Mouse (Mus musculus) heart, embryonic 11.5 days (tissue): Measurements from ENCODE around the gene Celsr2. TPM values are rescaled to one million over a fixed set of nuclear protein-coding genes. Genes with fewer than 3 reads are reported as not detected.

ENCODE experiments used
- ATAC-seq: fragments of 200-750 bp; cut with Nextera tagmentation; replicated peaks from 2 replicates; pipeline ENCODE4 v1.8.0; 2017; ENCODE audit warnings: moderate library complexity; ENCODE audit not compliant: insufficient number of reproducible peaks, low FRiP score, low TSS enrichment
- H3K27ac ChIP-seq: fragments of 300-500 bp; sonication (generic); 2 replicates; pipeline ENCODE4 v1.5.1; 2014; ENCODE audit warnings: mild to moderate bottlenecking, low read depth, low read length
- H3K27me3 ChIP-seq: fragments of 300-500 bp; sonication (generic); 2 replicates; pipeline ENCODE4 v1.6.1; 2014; ENCODE audit warnings: mild to moderate bottlenecking, low read length, mixed read lengths; ENCODE audit not compliant: control insufficient read depth, insufficient read depth
- H3K36me3 ChIP-seq: fragments of 300-500 bp; sonication (generic); 2 replicates; pipeline ENCODE4 v1.6.1; 2014; ENCODE audit warnings: mild to moderate bottlenecking, low read length, moderate library complexity, mixed read lengths; ENCODE audit not compliant: control insufficient read depth, insufficient read depth
- H3K4me1 ChIP-seq: fragments of 300-500 bp; sonication (generic); 2 replicates; pipeline ENCODE4 v1.6.1; 2014; ENCODE audit warnings: low read length; ENCODE audit not compliant: control insufficient read depth, insufficient read depth
- H3K4me2 ChIP-seq: fragments of 300-500 bp; sonication (generic); 2 replicates; pipeline ENCODE4 v1.6.1; 2014; ENCODE audit warnings: mild to moderate bottlenecking, moderate library complexity
- H3K4me3 ChIP-seq: fragments of 300-500 bp; sonication (generic); 2 replicates; pipeline ENCODE4 v1.5.1; 2014; ENCODE audit warnings: low read depth, low read length
- H3K9ac ChIP-seq: fragments of 300-500 bp; sonication (generic); 2 replicates; pipeline ENCODE4 v1.6.1; 2014; ENCODE audit warnings: mild to moderate bottlenecking, low read depth, low read length, moderate library complexity
- H3K9me3 ChIP-seq: fragments of 300-500 bp; sonication (generic); replicated peaks from 2 replicates; pipeline ENCODE4 v1.6.1; 2016; ENCODE audit warnings: low read length; ENCODE audit not compliant: control insufficient read depth
- WGBS: fragments of 180-500 bp; shearing (Covaris S2); extraction: QIAGEN DNeasy Blood & Tissue Kit; methylation state at CpG from one replicate; pipeline ENCODE4 v1.1.7; 2014; ENCODE audit not compliant: insufficient replicate concordance; 5-methylcytosine and 5-hydroxymethylcytosine counted together
- polyA plus RNA-seq: library from polyadenylated mRNA; unstranded; fragments of >200 nt; fragmentation: Nextera tagmentation; extraction: Ambion mirVana; gene quantifications from 2 replicates; pipeline ENCODE4 v1.2.1, GENCODE M21; 2014

Gene Celsr2
- polyA plus RNA-seq, 1 experiment from 2014 or later: 3.7 TPM

DNA sequence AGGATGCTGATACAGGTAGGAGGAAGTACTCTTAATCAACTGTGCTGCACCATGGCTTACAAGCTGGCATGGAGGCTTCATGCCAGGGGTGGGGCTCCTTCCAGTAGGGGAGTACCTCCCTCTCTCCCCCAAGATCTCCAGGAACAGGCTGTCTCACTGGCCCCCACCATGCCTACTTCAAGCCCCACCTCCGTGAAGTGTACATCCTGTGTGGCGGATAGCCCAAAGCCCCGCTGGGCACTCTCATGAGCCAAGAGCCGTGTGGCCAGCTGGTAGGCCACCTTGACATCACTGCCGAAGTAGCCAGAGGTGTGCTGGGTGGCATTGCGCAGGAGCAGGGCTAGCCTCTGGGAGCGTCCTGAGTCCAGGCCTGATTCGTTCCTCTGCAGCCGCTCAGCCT lies 17.1 kb downstream of the Celsr2 start:
- WGBS: 81% methylated on average over 9 of the region's 9 CpGs
- H3K9ac ChIP-seq: no peak overlapping the region
- H3K4me3 ChIP-seq: no peak overlapping the region
- no peak for ATAC-seq
- H3K27ac ChIP-seq: no peak overlapping the region
- H3K4me1 ChIP-seq: peaks cover 4% of the 10 kb centered on the region; the same call in 1 of the 2 replicates
- no peaks in the 10 kb centered on the region for H3K9me3 ChIP-seq
- H3K4me2 ChIP-seq: no peak overlapping the region
- H3K27me3 ChIP-seq: peaks cover 6% of the 10 kb centered on the region; the same call in 1 of the 2 replicates
- no peaks in the 10 kb centered on the region for H3K36me3 ChIP-seq

DNA sequence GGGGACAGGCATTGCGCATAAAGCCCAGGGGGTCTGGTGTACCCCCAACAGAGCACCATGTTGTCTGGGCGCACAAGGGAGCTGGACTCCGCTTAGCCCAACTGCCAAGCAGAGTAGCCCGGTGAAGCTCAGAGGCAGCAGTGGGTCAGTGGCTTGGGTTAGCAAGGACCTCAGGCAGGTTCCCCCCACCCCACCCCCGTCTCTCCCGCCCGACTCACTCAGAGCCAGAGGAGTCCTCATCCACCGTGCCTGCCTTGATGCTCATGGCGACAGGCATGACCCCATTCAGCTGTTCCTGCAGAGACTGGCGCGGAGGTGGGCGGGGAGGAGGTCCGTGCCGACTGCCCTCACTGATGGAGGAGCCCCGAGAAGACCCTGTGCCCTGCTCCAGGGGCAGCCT lies 22.6 kb downstream of the Celsr2 start:
- H3K27ac ChIP-seq: no peak overlapping the region
- WGBS: 45% methylated on average over 15 of the region's 15 CpGs
- peaks cover 7% of the 10 kb centered on the region; the same call in 1 of the 2 replicates for H3K27me3 ChIP-seq
- H3K4me1 ChIP-seq: peaks cover 12% of the 10 kb centered on the region
- no peaks in the 10 kb centered on the region for H3K36me3 ChIP-seq
- no peak overlapping the region for H3K4me3 ChIP-seq
- ATAC-seq: no peak
- H3K9me3 ChIP-seq: no peaks in the 10 kb centered on the region
- H3K4me2 ChIP-seq: peak overlapping the region; percentile 5
- 0 out of 2 replicates have a peak overlapping the region, but pooled peaks have one; percentile 34 for H3K9ac ChIP-seq

DNA sequence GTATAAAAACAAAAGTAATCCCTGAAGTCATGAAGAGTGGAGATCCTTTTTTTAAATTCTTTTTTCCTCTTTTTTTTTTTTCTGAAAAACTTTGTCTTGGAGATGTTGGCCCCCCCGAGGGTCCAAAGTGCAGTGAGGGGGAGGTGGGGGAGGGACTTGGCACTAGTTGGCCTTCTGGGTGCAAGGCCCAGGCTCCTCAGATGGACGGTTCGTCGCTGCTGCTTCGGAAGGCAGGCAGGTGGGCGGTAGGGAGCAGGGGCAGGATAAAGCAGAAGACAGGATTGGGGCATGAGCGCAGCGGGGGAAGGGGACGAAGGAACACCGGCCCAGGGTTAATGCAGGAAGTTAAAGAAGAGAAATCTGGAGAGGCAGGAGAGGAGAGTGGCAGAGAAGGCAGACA lies 23.1 kb downstream of the Celsr2 start:
- H3K9ac ChIP-seq: 0 out of 2 replicates have a peak overlapping the region, but pooled peaks have one; percentile 34
- no peaks in the 10 kb centered on the region for H3K36me3 ChIP-seq
- H3K27ac ChIP-seq: no peak overlapping the region
- peaks cover 7% of the 10 kb centered on the region; the same call in 1 of the 2 replicates for H3K27me3 ChIP-seq
- H3K4me2 ChIP-seq: peak overlapping the region; percentile 5
- H3K4me1 ChIP-seq: peaks cover 12% of the 10 kb centered on the region
- H3K4me3 ChIP-seq: no peak overlapping the region
- no peaks in the 10 kb centered on the region for H3K9me3 ChIP-seq
- no peak for ATAC-seq
- WGBS: 9% methylated on average over 10 of the region's 10 CpGs

- Histone ChIP-seq H3K4me2 (peak overlapping the region; percentile 49), H3K9ac (peak overlapping the region; percentile 43; the same call in 1 of the 2 replicates), H3K4me3 (no peak overlapping the region), H3K36me3 (peaks cover 3% of the 10 kb centered on the region; the same call in 1 of the 2 replicates), H3K9me3 (no peaks in the 10 kb centered on the region), H3K27me3 (peaks cover 7% of the 10 kb centered on the region; the same call in 1 of the 2 replicates), H3K4me1 (peaks cover 24% of the 10 kb centered on the region), H3K27ac (peak overlapping the region; percentile 50; the same call in 1 of the 2 replicates)
- peak; percentile 43; the same call in 1 of the 2 replicates for ATAC-seq
- WGBS: 0% methylated on average over 5 of the region's 5 CpGs
Measured at GRCm38 (mm10) chr3:108389111-108389545, 26.2 kb downstream of the Celsr2 start.

DNA sequence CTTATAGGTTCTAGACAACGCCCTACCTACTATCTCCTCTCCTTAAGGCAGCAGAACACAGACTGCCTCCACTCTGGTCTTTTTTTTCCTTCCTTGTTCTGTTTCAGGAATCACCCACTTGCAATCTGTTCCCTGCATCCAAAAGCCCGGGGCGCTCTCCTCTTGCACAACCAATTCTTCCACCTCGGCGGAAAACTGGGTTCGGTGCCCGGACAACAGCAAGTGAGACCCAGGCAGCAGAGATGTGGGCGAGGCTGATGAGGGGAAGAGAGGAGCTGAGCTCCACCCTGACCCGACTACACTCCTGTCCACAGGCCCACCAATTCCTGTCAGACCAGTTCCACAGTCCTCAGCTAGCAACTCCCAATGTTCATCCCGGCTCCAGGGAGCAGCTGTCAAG lies 29.2 kb downstream of the Celsr2 start:
- Histone ChIP-seq H3K4me2 (no peak overlapping the region), H3K4me1 (peaks cover 33% of the 10 kb centered on the region), H3K4me3 (no peak overlapping the region), H3K36me3 (peaks cover 3% of the 10 kb centered on the region; the same call in 1 of the 2 replicates), H3K9me3 (no peaks in the 10 kb centered on the region), H3K27ac (no peak overlapping the region), H3K9ac (no peak overlapping the region), H3K27me3 (no peaks in the 10 kb centered on the region)
- 89% methylated on average over 10 of the region's 10 CpGs for WGBS
- no peak for ATAC-seq

DNA sequence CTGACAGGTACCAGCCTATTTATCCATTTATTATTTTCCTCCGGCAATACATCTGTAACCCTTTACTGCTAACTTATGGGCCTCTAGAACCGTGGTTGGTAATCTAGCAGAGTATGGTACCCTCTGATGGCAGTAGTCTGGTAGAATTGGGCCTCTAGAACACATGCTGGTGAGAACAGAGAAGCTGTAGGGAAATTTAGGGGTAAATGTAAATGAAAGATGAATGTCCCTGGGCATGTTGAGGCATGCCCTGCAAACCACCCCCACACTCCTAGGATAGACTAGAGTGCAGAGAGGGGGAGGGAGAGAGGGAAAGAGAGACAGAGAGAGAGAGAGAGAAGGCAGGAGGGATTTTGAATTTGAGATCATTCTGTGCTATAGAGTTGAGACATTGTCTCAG lies 30.9 kb downstream of the Celsr2 start:
- ATAC-seq: no peak
- no peak overlapping the region for H3K27ac ChIP-seq
- H3K27me3 ChIP-seq: no peaks in the 10 kb centered on the region
- H3K4me2 ChIP-seq: peak overlapping the region; percentile 80
- H3K4me1 ChIP-seq: peaks cover 34% of the 10 kb centered on the region
- peak overlapping the region; percentile 62 for H3K4me3 ChIP-seq
- H3K9ac ChIP-seq: peak overlapping the region; percentile 66
- H3K9me3 ChIP-seq: no peaks in the 10 kb centered on the region
- 44% methylated on average over 2 of the region's 2 CpGs for WGBS
- H3K36me3 ChIP-seq: peaks cover 3% of the 10 kb centered on the region; the same call in 1 of the 2 replicates

- peak; percentile 80 for ATAC-seq
- Histone ChIP-seq H3K27ac (peak within 1 kb of the TSS; percentile 46), H3K4me2 (peak within 1 kb of the TSS; percentile 80), H3K4me1 (peaks cover 35% of the 10 kb centered on the region), H3K9me3 (no peaks in the 10 kb centered on the region), H3K36me3 (peaks cover 3% of the 10 kb centered on the region; the same call in 1 of the 2 replicates), H3K27me3 (no peaks in the 10 kb centered on the region), H3K4me3 (peak within 1 kb of the TSS; percentile 62), H3K9ac (peak within 1 kb of the TSS; percentile 66)
- WGBS: 1% methylated on average over 44 of the region's 44 CpGs
Measured at GRCm38 (mm10) chr3:108383485-108384354, 31.6 kb downstream of the Celsr2 start, which contains the start of gene Psrc1. Gene Psrc1, plus strand, starts transcription at chr3:108383839.

DNA sequence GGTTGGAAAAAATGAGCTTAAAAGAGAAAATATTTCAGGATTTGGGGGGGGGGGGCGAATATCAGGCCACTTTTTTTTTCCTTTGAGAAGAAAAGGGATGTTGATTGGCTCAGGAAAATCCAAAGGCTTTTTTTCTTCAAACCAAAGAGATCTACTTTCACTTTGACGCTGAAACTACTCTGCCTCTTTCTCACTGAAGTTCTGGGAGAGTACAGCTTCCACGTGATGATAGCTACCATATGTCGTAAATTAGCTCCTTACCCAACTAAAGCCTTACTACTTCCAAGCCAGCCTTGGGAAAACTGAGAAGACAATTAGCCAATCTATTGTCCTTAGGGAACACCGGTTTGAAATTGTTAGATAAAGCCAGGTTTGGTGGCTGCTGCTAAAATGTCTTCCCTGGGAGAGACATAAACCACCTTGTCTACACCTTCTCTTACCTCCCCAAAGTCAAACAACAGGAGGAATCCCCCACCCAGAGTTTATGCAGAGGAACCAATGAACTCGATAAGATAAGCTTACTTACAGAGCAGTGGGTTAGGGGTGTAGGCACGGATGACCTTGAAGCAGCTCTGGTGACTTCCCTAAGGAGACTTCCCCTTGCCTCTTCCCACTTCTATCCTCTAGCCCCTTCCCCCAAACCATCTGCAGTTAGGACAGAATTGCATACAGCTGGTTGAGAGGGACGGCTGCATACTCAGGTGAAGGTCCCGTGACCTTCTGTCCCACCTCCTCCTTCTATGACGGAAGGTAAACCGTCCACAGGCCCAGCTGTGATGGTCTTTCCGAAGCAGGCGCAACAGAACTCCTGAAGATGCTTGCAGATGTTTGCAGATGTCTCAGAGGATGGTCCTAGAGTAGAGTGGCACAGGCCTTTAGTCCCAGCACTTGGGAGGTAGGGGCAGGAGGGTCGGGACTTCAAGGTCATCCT lies 33.1 kb downstream of the Celsr2 start:
- H3K4me2 ChIP-seq: peak overlapping the region; percentile 80
- peaks cover 3% of the 10 kb centered on the region; the same call in 1 of the 2 replicates for H3K36me3 ChIP-seq
- ATAC-seq: no peak
- H3K4me1 ChIP-seq: peaks cover 35% of the 10 kb centered on the region
- no peaks in the 10 kb centered on the region for H3K27me3 ChIP-seq
- H3K27ac ChIP-seq: peak overlapping the region; percentile 46
- 0 out of 2 replicates have a peak overlapping the region, but pooled peaks have one; percentile 3 for H3K4me3 ChIP-seq
- H3K9ac ChIP-seq: peak overlapping the region; percentile 49
- H3K9me3 ChIP-seq: no peaks in the 10 kb centered on the region
- 44% methylated on average over 14 of the region's 14 CpGs for WGBS
